Mouse (Mus musculus): ENCODE measurements around the gene Zfp202.

Zfp202 gene

GRCm38 (mm10) chr9:40241223-40241801 lies 49.2 kb downstream of the Zfp202 start:
- DNase-seq = peak; percentile 36

DNA sequence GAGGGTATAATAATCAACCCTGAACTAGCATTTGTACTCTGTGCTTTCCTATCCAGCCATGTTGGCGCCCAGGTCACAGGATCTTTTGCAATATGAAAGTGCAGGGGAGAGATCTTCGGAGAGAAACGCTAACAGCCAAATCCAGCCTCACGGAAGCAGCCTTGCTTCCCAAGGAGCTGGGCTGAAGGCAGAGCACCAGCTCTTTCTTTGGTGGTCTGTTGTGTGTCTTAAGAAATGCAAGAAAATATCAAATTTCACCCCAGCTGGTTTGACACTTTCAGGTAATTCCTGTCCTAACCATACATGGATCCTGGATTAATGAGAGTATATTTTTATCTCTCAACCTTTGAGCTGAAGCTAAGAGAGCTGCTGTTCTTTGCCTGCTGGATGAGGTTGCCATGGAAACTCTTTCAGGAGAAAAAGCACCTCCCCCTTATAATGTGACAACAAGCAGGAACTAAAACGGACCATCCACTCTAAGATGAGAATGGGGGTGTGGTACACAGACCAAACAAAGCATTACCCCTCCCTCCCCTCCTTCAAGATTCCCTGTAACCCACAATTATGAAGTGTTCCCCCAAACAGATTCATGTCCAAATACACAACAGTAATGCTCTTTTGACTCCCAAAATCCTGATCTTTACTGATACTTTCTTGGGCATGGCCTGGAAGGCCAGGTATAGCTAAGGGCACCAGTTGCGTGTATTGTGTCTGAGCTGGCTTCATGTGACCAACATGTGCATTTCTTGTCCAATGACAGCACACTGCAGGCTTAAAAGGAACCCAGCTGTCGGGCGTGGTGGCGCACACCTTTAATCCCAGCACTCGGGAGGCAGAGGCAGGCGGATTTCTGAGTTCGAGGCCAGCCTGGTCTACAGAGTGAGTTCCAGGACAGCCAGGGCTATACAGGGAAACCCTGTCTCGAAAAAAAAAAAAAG lies 50.1 kb downstream of the Zfp202 start:
- DNase-seq = no peak

- DNase-seq = no peak
Measured at GRCm38 (mm10) chr9:40245466-40245865, 53.4 kb downstream of the Zfp202 start.

- DNase-seq = no peak
Measured at GRCm38 (mm10) chr9:40245974-40246665, 54.0 kb downstream of the Zfp202 start.

DNA sequence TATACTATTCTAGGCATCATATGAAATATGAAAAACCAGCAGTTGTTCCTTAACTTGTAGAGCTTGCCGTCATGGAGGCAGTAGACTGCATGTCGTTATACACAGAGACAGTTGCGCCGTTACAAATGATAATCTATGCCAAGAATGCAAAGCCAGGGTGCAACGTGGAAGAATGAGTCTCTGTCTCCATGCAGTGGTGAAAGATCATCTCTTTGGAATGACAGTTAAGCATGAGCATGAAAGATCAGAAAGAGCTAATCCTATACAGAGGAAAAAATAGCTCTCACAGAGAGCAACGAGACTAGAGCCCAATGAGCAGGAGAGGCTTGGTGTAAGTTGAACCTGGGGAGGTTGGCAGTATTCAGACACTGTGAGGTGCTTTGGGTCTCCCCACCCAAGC lies 54.6 kb downstream of the Zfp202 start:
- no peak for DNase-seq

- DNase-seq = no peak
Measured at GRCm38 (mm10) chr9:40249106-40249505, 57.0 kb downstream of the Zfp202 start.

DNA sequence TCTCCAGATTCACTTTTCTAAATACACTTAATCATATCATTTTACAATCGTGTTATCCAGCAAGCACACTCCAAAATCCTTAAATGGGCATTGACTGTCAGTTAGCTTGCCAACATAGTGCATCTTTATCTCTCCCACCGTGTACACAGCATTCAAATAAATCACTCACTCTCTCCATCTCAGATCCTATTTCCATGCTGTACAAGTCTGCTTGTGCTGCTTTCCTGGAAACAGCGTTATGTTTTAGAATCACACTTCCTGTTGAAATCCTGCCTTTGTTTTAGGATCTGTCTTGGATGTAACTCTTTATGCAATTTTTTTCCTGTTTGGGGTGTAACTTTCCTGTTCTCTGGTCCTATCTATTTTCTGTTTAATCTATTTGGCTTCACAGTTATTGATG lies 60.3 kb downstream of the Zfp202 start:
- no peak for DNase-seq
